Mouse (Mus musculus) neural tube, embryonic 14.5 days (tissue): ENCODE data around the gene Foxo4. TPM values are rescaled to one million over a fixed set of nuclear protein-coding genes. Genes with fewer than 3 reads are reported as not detected.

Source experiments
- ATAC-seq: fragments of 200-750 bp; cut with Nextera tagmentation; 2 replicates; pipeline ENCODE4 v1.8.0; 2017; ENCODE audit warnings: low read depth, mild to moderate bottlenecking, moderate TSS enrichment, moderate library complexity
- H3K27ac ChIP-seq: fragments of 300-500 bp; sonication (generic); 2 replicates; pipeline ENCODE4 v1.5.1; 2014; ENCODE audit warnings: low read depth, mild to moderate bottlenecking, control low read depth, low read length, moderate library complexity, mixed read lengths
- H3K27me3 ChIP-seq: fragments of 300-500 bp; sonication (generic); 2 replicates; pipeline ENCODE4 v1.6.1; 2014; ENCODE audit warnings: low read length; ENCODE audit not compliant: control insufficient read depth, insufficient read depth
- H3K36me3 ChIP-seq: fragments of 300-500 bp; sonication (generic); 2 replicates; pipeline ENCODE4 v1.6.1; 2014; ENCODE audit warnings: low read length, mixed read lengths; ENCODE audit not compliant: control insufficient read depth, insufficient read depth
- H3K4me1 ChIP-seq: fragments of 300-500 bp; sonication (generic); 2 replicates; pipeline ENCODE4 v1.6.1; 2014; ENCODE audit warnings: low read length; ENCODE audit not compliant: control insufficient read depth, insufficient read depth
- H3K4me2 ChIP-seq: fragments of 300-500 bp; sonication (generic); 2 replicates; pipeline ENCODE4 v1.6.1; 2014; ENCODE audit warnings: mild to moderate bottlenecking, low read depth, low read length, control low read depth
- H3K4me3 ChIP-seq: fragments of 300-500 bp; sonication (generic); 2 replicates; pipeline ENCODE4 v1.5.1; 2014; ENCODE audit warnings: low read depth, low read length, control low read depth, mixed read lengths
- H3K9ac ChIP-seq: fragments of 300-500 bp; sonication (generic); replicated peaks from 2 replicates; pipeline ENCODE4 v1.6.1; 2014; ENCODE audit warnings: low read depth, mild to moderate bottlenecking, control low read depth, low read length, mixed read lengths
- H3K9me3 ChIP-seq: fragments of 300-500 bp; sonication (generic); 2 replicates; pipeline ENCODE4 v1.6.1; 2016; ENCODE audit warnings: low read length; ENCODE audit not compliant: control insufficient read depth
- WGBS: fragments of 180-500 bp; shearing (Covaris S2); extraction: QIAGEN DNeasy Blood & Tissue Kit; methylation state at CpG from one replicate; pipeline ENCODE4 v1.1.7; 2014; 5-methylcytosine and 5-hydroxymethylcytosine counted together
- polyA plus RNA-seq: library from polyadenylated mRNA; unstranded; fragments of >200 nt; fragmentation: Nextera tagmentation; extraction: Ambion mirVana; gene quantifications from 2 replicates; pipeline ENCODE4 v1.2.1, GENCODE M21; 2014

Foxo4 gene
- polyA plus RNA-seq, 1 experiment from 2014 or later: 0.55 TPM

- H3K9me3 ChIP-seq: no peaks in the 10 kb centered on the region
- 93% methylated on average over 5 of the region's 5 CpGs for WGBS
- no peak overlapping the region for H3K4me3 ChIP-seq
- H3K4me2 ChIP-seq: no peak overlapping the region
- no peak overlapping the region for H3K27ac ChIP-seq
- no peaks in the 10 kb centered on the region for H3K4me1 ChIP-seq
- 0 out of 2 replicates have a peak, but pooled peaks cover 6% of the 10 kb centered on the region for H3K36me3 ChIP-seq
- H3K27me3 ChIP-seq: no peaks in the 10 kb centered on the region
- ATAC-seq: no peak
- no peak overlapping the region for H3K9ac ChIP-seq
Measured at GRCm38 (mm10) chrX:101309299-101309698, 55.0 kb downstream of the Foxo4 start.

Other genes starting within 250 kb of the Foxo4 start
- gene Tex11, start 194.9 kb upstream of the Foxo4 start, polyA plus RNA-seq: not detected in 2 replicates
- gene Slc7a3, start 168.5 kb upstream of the Foxo4 start, polyA plus RNA-seq: 2.0 and 4.2 TPM in 2 replicates
- gene Snx12, start 32.0 kb upstream of the Foxo4 start, polyA plus RNA-seq: 36.5 and 39.1 TPM in 2 replicates
- gene Gm614, start 9.5 kb downstream of the Foxo4 start, polyA plus RNA-seq: not detected in 2 replicates
- gene Il2rg, start 13.7 kb downstream of the Foxo4 start, polyA plus RNA-seq: 2.7 and 5.1 TPM in 2 replicates
- not detected in 2 replicates for gene Gm20489, start 14.5 kb downstream of the Foxo4 start, polyA plus RNA-seq
- gene Med12, start 19.5 kb downstream of the Foxo4 start, polyA plus RNA-seq: 32.0 and 34.2 TPM in 2 replicates
- gene Nlgn3, start 44.6 kb downstream of the Foxo4 start, polyA plus RNA-seq: 91.8 and 121 TPM in 2 replicates
- gene Gjb1, start 121.8 kb downstream of the Foxo4 start, polyA plus RNA-seq: 1.3 TPM in 2 replicates
- 61.6 and 66.1 TPM in 2 replicates for gene Zmym3, start 166.3 kb downstream of the Foxo4 start, polyA plus RNA-seq
- gene Nono, start 174.8 kb downstream of the Foxo4 start, polyA plus RNA-seq: 237 and 332 TPM in 2 replicates
- gene Itgb1bp2, start 194.6 kb downstream of the Foxo4 start, polyA plus RNA-seq: 1.9 and 2.1 TPM in 2 replicates